Mouse (Mus musculus) cerebellum, adult 2 months (tissue): ENCODE measurements around the gene Ncapg.

Source experiments
- CTCF ChIP-seq: fragments of 200-500 bp; IDR thresholded peaks from 2 replicates; pipeline ENCODE4 v1.5.1; 2011; ENCODE audit warnings: low read depth, mild to moderate bottlenecking, control low read depth, low read length, moderate library complexity, borderline replicate concordance; ENCODE audit not compliant: insufficient read depth
- POLR2A ChIP-seq: fragments of 200-500 bp; IDR thresholded peaks from 2 replicates; pipeline ENCODE4 v1.6.1; 2011; ENCODE audit warnings: low read length, control low read depth, borderline replicate concordance; ENCODE audit not compliant: insufficient read depth

- TF ChIP-seq CTCF (no peak), POLR2A (no peak)
Observed at GRCm38 (mm10) chr5:45685243-45685642, 15.5 kb downstream of the Ncapg start.
